Mouse (Mus musculus): ENCODE results near the gene Rcor1. TPM values are rescaled to one million over a fixed set of nuclear protein-coding genes. Genes with fewer than 3 reads are reported as not detected.

Rcor1 gene
- polyA plus RNA-seq, 1 experiment from 2014 or later = 13.2 TPM

- 68% methylated on average over 10 of the region's 10 CpGs for WGBS
- no peaks in the 10 kb centered on the region for H3K27me3 ChIP-seq (ENCODE audit: control insufficient read depth, insufficient read depth, low read length)
- H3K9me3 ChIP-seq (ENCODE audit: control insufficient read depth, low read length) = no peaks in the 10 kb centered on the region
- H3K4me1 ChIP-seq (replicated peaks; ENCODE audit: control insufficient read depth, insufficient read depth, low read length) = peaks cover 17% of the 10 kb centered on the region
- peak; percentile 10 for ATAC-seq (ENCODE audit: low FRiP score)
- peak overlapping the region; percentile 86 for H3K27ac ChIP-seq (ENCODE audit: low read depth, low read length)
- DNase-seq (ENCODE audit: low spot score) = peak; percentile 60
- H3K9ac ChIP-seq (ENCODE audit: low read depth, low read length) = peak overlapping the region; percentile 17; the same call in 1 of the 2 replicates
- peak overlapping the region; percentile 78; the same call in 1 of the 2 replicates for H3K4me3 ChIP-seq (ENCODE audit: low read depth, low read length)
- no peaks in the 10 kb centered on the region for H3K36me3 ChIP-seq (ENCODE audit: control insufficient read depth, insufficient read depth, low read length)
- no peak overlapping the region; the same call in 1 of the 2 replicates for H3K4me2 ChIP-seq (replicated peaks; ENCODE audit: low read depth, low read length)
These were observed 126.1 kb downstream of the Rcor1 start for GRCm38 (mm10) chr12:111165146-111165812.

Other genes with a start within 250 kb of the Rcor1 start
- 11.0 and 14.4 TPM in 2 replicates for gene Mok, start 198.4 kb upstream of the Rcor1 start, polyA plus RNA-seq (2014; fragmentation: Nextera tagmentation; extraction: Ambion mirVana)
- gene Zfp839, start 189.1 kb upstream of the Rcor1 start, polyA plus RNA-seq (2014; fragmentation: Nextera tagmentation; extraction: Ambion mirVana) = 2.5 and 3.2 TPM in 2 replicates
- gene Cinp, start 150.2 kb upstream of the Rcor1 start, polyA plus RNA-seq (2014; fragmentation: Nextera tagmentation; extraction: Ambion mirVana) = 79.4 and 82.1 TPM in 2 replicates
- gene Tecpr2, start 150.1 kb upstream of the Rcor1 start, polyA plus RNA-seq (2014; fragmentation: Nextera tagmentation; extraction: Ambion mirVana) = 4.1 and 4.3 TPM in 2 replicates
- 9.6 and 12.1 TPM in 2 replicates for gene Ankrd9, start 60.3 kb upstream of the Rcor1 start, polyA plus RNA-seq (2014; fragmentation: Nextera tagmentation; extraction: Ambion mirVana)
- 11.4 and 16.2 TPM in 2 replicates for gene Traf3, start 127.0 kb downstream of the Rcor1 start, polyA plus RNA-seq (2014; fragmentation: Nextera tagmentation; extraction: Ambion mirVana)
- gene 4930595D18Rik, start 145.1 kb downstream of the Rcor1 start, polyA plus RNA-seq (2014; fragmentation: Nextera tagmentation; extraction: Ambion mirVana) = not detected in 2 replicates
- gene Amn, start 231.7 kb downstream of the Rcor1 start, polyA plus RNA-seq (2014; fragmentation: Nextera tagmentation; extraction: Ambion mirVana) = 0.76 TPM in 1 of 2 replicates, not detected in the other

All from hindbrain, embryonic 11.5 days (tissue).